Mouse (Mus musculus) C2C12 (cell line): Measurements from ENCODE around the gene Glce. TPM values are rescaled to one million over a fixed set of nuclear protein-coding genes. Genes with fewer than 3 reads are reported as not detected.

Experiments
- H3K27me3 ChIP-seq: one replicate; pipeline ENCODE4 v1.6.1; 2011; ENCODE audit not compliant: control insufficient read depth, insufficient read depth, insufficient read length
- H3K36me3 ChIP-seq: one replicate; pipeline ENCODE4 v1.6.1; 2011; ENCODE audit not compliant: control insufficient read depth, insufficient read depth
- H3K4me3 ChIP-seq: one replicate; pipeline ENCODE4 v1.5.1; 2011; ENCODE audit warnings: mild to moderate bottlenecking, control low read depth; ENCODE audit not compliant: poor library complexity, insufficient read depth, severe bottlenecking
- H3K79me2 ChIP-seq: one replicate; pipeline ENCODE4 v1.6.1; 2011; ENCODE audit not compliant: control insufficient read depth, insufficient read depth
- H3K79me3 ChIP-seq: one replicate; pipeline ENCODE4 v1.6.1; 2011; ENCODE audit warnings: low read depth, control low read depth
- H3ac ChIP-seq: one replicate; pipeline ENCODE3; 2011; ENCODE audit warnings: low read depth; ENCODE audit not compliant: control insufficient read depth, insufficient read length
- CEBPB ChIP-seq: IDR thresholded peaks from one replicate; pipeline ENCODE4 v1.6.1; 2011; ENCODE audit warnings: low read depth, mild to moderate bottlenecking, control low read depth, moderate library complexity
- CTCF ChIP-seq: IDR thresholded peaks from one replicate; pipeline ENCODE4 v1.5.1; 2011; ENCODE audit not compliant: control insufficient read depth, insufficient read depth, insufficient read length
- FOSL1 ChIP-seq: IDR thresholded peaks from one replicate; pipeline ENCODE4 v1.8.0; 2011; ENCODE audit warnings: mild to moderate bottlenecking, low read length; ENCODE audit not compliant: poor library complexity, insufficient read depth, severe bottlenecking
- MAX ChIP-seq: IDR thresholded peaks from one replicate; pipeline ENCODE4 v1.6.1; 2011; ENCODE audit warnings: mild to moderate bottlenecking, control low read depth
- MYOD1 ChIP-seq: IDR thresholded peaks from one replicate; pipeline ENCODE4 v1.6.1; 2011; ENCODE audit warnings: low read depth; ENCODE audit not compliant: control insufficient read depth, insufficient read length
- MYOG ChIP-seq: IDR thresholded peaks from one replicate; pipeline ENCODE4 v1.6.1; 2011; ENCODE audit not compliant: control insufficient read depth, insufficient read length; ENCODE audit errors: extremely low read depth
- USF1 ChIP-seq: IDR thresholded peaks from one replicate; pipeline ENCODE4 v1.6.1; 2011; ENCODE audit warnings: low read depth, mild to moderate bottlenecking, control low read depth, moderate library complexity
- polyA plus RNA-seq: library from polyadenylated mRNA; unstranded; fragments of >200 nt; fragmentation: generic; extraction: Trizol; gene quantifications from one replicate; pipeline ENCODE4 v1.2.1, GENCODE M21; 2012; ENCODE audit warnings: missing spikeins

Gene Glce
- polyA plus RNA-seq, 1 experiment = 10.1 TPM

- no peak for TF ChIP-seq CTCF
- no peak for TF ChIP-seq MYOD1
- no peak for TF ChIP-seq CEBPB
- no peak for TF ChIP-seq MAX
- no peak for TF ChIP-seq USF1
- no peak for TF ChIP-seq FOSL1
- TF ChIP-seq MYOG = no peak
- no peak overlapping the region for H3K4me3 ChIP-seq
- no peaks in the 10 kb centered on the region for H3K79me3 ChIP-seq
- no peaks in the 10 kb centered on the region for H3K79me2 ChIP-seq
- H3K36me3 ChIP-seq = no peaks in the 10 kb centered on the region
- H3K27me3 ChIP-seq = no peaks in the 10 kb centered on the region
- H3ac ChIP-seq = no peak overlapping the region
Measured at GRCm38 (mm10) chr9:62154551-62154950, 32.1 kb upstream of the Glce start.

DNA sequence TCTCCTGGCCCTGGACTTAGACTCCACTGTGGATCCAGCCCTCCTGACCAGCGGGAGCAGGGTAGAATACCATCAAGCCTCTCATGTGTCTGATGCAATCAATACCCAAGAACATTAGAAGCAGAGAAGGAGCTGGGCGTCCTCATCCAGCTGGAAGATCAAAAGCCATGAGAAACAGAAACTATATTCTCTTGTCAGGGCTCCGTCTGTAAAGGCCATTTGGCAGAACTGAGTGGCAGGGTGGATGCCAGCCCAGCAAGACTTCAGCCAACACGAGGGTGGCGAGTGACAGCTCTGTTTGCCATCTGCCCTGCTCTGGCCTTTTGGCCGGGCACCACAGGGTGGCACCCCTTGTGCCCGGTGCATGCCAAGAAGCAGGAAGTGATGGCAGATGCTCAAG lies 30.8 kb upstream of the Glce start:
- H3K36me3 ChIP-seq = no peaks in the 10 kb centered on the region
- H3K4me3 ChIP-seq = no peak overlapping the region
- TF ChIP-seq CEBPB (no peak), MYOG (no peak), USF1 (no peak), MAX (no peak), FOSL1 (no peak), MYOD1 (no peak), CTCF (no peak)
- H3K79me2 ChIP-seq = no peaks in the 10 kb centered on the region
- H3ac ChIP-seq = no peak overlapping the region
- no peaks in the 10 kb centered on the region for H3K27me3 ChIP-seq
- H3K79me3 ChIP-seq = no peaks in the 10 kb centered on the region

- H3K79me2 ChIP-seq = no peaks in the 10 kb centered on the region
- TF ChIP-seq CEBPB (no peak), USF1 (no peak), MYOG (no peak), CTCF (no peak), MAX (no peak), MYOD1 (no peak), FOSL1 (no peak)
Measured at GRCm38 (mm10) chr9:62152506-62152905, 30.1 kb upstream of the Glce start.

GRCm38 (mm10) chr9:62145198-62145597 lies 22.7 kb upstream of the Glce start:
- H3K4me3 ChIP-seq = no peak overlapping the region
- H3ac ChIP-seq = no peak overlapping the region
- no peaks in the 10 kb centered on the region for H3K36me3 ChIP-seq
- H3K79me2 ChIP-seq = no peaks in the 10 kb centered on the region
- H3K79me3 ChIP-seq = no peaks in the 10 kb centered on the region
- TF ChIP-seq MYOD1 (no peak), USF1 (no peak), CEBPB (no peak), MAX (no peak), CTCF (no peak), FOSL1 (no peak), MYOG (no peak)
- H3K27me3 ChIP-seq = peaks cover 5% of the 10 kb centered on the region

More at GRCm38 (mm10) chr9:62152506-62152905, 30.1 kb upstream of the Glce start:
- Histone ChIP-seq H3K27me3 (no peaks in the 10 kb centered on the region), H3K4me3 (no peak overlapping the region), H3K79me3 (no peaks in the 10 kb centered on the region), H3ac (no peak overlapping the region), H3K36me3 (no peaks in the 10 kb centered on the region)

- Histone ChIP-seq H3K79me2 (no peaks in the 10 kb centered on the region), H3K4me3 (no peak overlapping the region), H3K36me3 (no peaks in the 10 kb centered on the region), H3K27me3 (peaks cover 5% of the 10 kb centered on the region), H3K79me3 (no peaks in the 10 kb centered on the region), H3ac (no peak overlapping the region)
- TF ChIP-seq CEBPB (no peak), MYOD1 (no peak), MAX (no peak), FOSL1 (no peak), CTCF (no peak), MYOG (no peak), USF1 (no peak)
Measured at GRCm38 (mm10) chr9:62143428-62143827, 21.0 kb upstream of the Glce start.

DNA sequence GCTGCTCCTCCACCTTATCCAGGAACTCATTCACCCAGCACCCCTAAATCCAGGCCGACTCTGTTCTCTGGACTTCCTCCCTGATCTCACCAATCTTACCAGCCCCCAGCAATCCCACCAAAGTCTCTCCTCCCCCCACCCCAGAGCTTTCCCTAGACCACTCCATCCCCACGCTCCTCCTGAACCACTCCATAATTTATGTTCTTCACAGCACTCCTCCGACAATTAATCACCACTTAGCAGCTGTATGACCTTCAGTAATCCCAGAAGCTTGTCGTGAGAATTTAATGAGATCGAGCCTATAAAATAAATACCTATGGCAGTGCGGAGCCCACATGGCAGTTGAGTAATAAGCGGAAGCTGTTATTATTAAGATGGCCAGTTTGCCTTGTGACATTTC lies 16.6 kb upstream of the Glce start:
- H3K27me3 ChIP-seq = no peaks in the 10 kb centered on the region
- H3K36me3 ChIP-seq = no peaks in the 10 kb centered on the region
- no peaks in the 10 kb centered on the region for H3K79me3 ChIP-seq
- no peak overlapping the region for H3ac ChIP-seq
- TF ChIP-seq MAX (no peak), MYOD1 (no peak), USF1 (no peak), CTCF (no peak), FOSL1 (no peak), MYOG (no peak), CEBPB (no peak)
- H3K4me3 ChIP-seq = no peak overlapping the region
- H3K79me2 ChIP-seq = no peaks in the 10 kb centered on the region
